Mouse (Mus musculus) thymus, adult 2 months (tissue): ENCODE results near the gene Tnfrsf13b.

Experiments
- CTCF ChIP-seq: fragments of 200-500 bp; IDR thresholded peaks from 2 replicates; pipeline ENCODE4 v1.5.1; 2012; ENCODE audit warnings: mild to moderate bottlenecking, control low read depth, low read length, moderate library complexity, borderline replicate concordance; ENCODE audit not compliant: control insufficient read depth, poor library complexity, insufficient read depth; ENCODE audit errors: extremely low read depth
- POLR2A ChIP-seq: fragments of 200-500 bp; IDR thresholded peaks from 2 replicates; pipeline ENCODE4 v1.6.1; 2012; ENCODE audit warnings: mild to moderate bottlenecking, low read length, control low read depth, moderate library complexity; ENCODE audit not compliant: control insufficient read depth, poor library complexity, insufficient read depth; ENCODE audit errors: extremely low read depth

- TF ChIP-seq POLR2A: no peak
- TF ChIP-seq CTCF: no peak
These were observed 36.4 kb upstream of the Tnfrsf13b start for GRCm38 (mm10) chr11:61090195-61090594.
